Mouse (Mus musculus) megakaryocyte, embryonic 14.5 days (primary cell): ENCODE measurements around the gene Odf3.

ENCODE experiments used
- FLI1 ChIP-seq: IDR thresholded peaks from 2 replicates; pipeline ENCODE4 v1.6.1; 2012; ENCODE audit warnings: low read length, inconsistent platforms, mixed read lengths
- GATA1 ChIP-seq: IDR thresholded peaks from 3 replicates; pipeline ENCODE4 v1.6.1; 2012; ENCODE audit warnings: mixed read lengths, low read length, inconsistent platforms, borderline replicate concordance

GRCm38 (mm10) chr7:140831447-140831846 is 16.2 kb upstream of the Odf3 start:
- no peak for TF ChIP-seq GATA1
- TF ChIP-seq FLI1, result no peak
